Mouse (Mus musculus) gastrocnemius, postnatal 4 days (tissue): ENCODE measurements around the gene Tmem266. TPM values are rescaled to one million over a fixed set of nuclear protein-coding genes. Genes with fewer than 3 reads are reported as not detected.
A peak's percentile ranks its signal among the peaks of the same experiment; 100 is the strongest.

Source experiments
- DNase-seq, 2 experiments: peaks; one replicate each; pipeline ENCODE4 v3.0.0; 2021 to 2022; ENCODE audit warnings: low spot score in 2 of 2, mixed read lengths in 2 of 2
- total RNA-seq, 2 experiments: library from RNA; stranded (reverse); gene quantifications; 2 replicates each; pipeline ENCODE4 v1.2.3; 2021

Tmem266 gene
- total RNA-seq, 2 experiments from 2014 or later, result 0.44 to 0.74 TPM

GRCm38 (mm10) chr9:55328151-55328918 lies 1.6 kb downstream of the Tmem266 start:
- no peak for DNase-seq

- DNase-seq, result no peak
Measured at GRCm38 (mm10) chr9:55329401-55329800, 2.7 kb downstream of the Tmem266 start.

- DNase-seq, result no peak
Measured at GRCm38 (mm10) chr9:55332476-55332875, 5.8 kb downstream of the Tmem266 start.

GRCm38 (mm10) chr9:55332949-55333348 lies 6.2 kb downstream of the Tmem266 start:
- no peak for DNase-seq

GRCm38 (mm10) chr9:55344165-55344564 lies 17.5 kb downstream of the Tmem266 start:
- DNase-seq, result no peak

GRCm38 (mm10) chr9:55345332-55345731 lies 18.6 kb downstream of the Tmem266 start:
- DNase-seq, result no peak

- DNase-seq, result no peak
Measured at GRCm38 (mm10) chr9:55348664-55349063, 22.0 kb downstream of the Tmem266 start.

GRCm38 (mm10) chr9:55354686-55355085 lies 28.0 kb downstream of the Tmem266 start:
- no peak for DNase-seq

- DNase-seq, result no peak
Measured at GRCm38 (mm10) chr9:55355270-55355834, 28.6 kb downstream of the Tmem266 start.

- DNase-seq, result no peak
Measured at GRCm38 (mm10) chr9:55357164-55357563, 30.5 kb downstream of the Tmem266 start.

- no peak for DNase-seq
Measured at GRCm38 (mm10) chr9:55360372-55360771, 33.7 kb downstream of the Tmem266 start.

- no peak for DNase-seq
Measured at GRCm38 (mm10) chr9:55360861-55361260, 34.1 kb downstream of the Tmem266 start.

- no peak for DNase-seq
Measured at GRCm38 (mm10) chr9:55361969-55362368, 35.3 kb downstream of the Tmem266 start.

GRCm38 (mm10) chr9:55363707-55364106 lies 37.0 kb downstream of the Tmem266 start:
- no peak for DNase-seq

- no peak for DNase-seq
Measured at GRCm38 (mm10) chr9:55368011-55368410, 41.3 kb downstream of the Tmem266 start.

GRCm38 (mm10) chr9:55371908-55372307 lies 45.2 kb downstream of the Tmem266 start:
- no peak for DNase-seq

GRCm38 (mm10) chr9:55377603-55378250 lies 51.0 kb downstream of the Tmem266 start:
- no peak for DNase-seq

- no peak for DNase-seq
Measured at GRCm38 (mm10) chr9:55381456-55381855, 54.7 kb downstream of the Tmem266 start.

- peak in 1 of 2 experiments; percentile 45 for DNase-seq
Measured at GRCm38 (mm10) chr9:55382441-55382840, 55.7 kb downstream of the Tmem266 start.

- DNase-seq, result no peak
Measured at GRCm38 (mm10) chr9:55386117-55386516, 59.4 kb downstream of the Tmem266 start.

GRCm38 (mm10) chr9:55387862-55388505 lies 61.3 kb downstream of the Tmem266 start:
- DNase-seq, result no peak
